Mouse (Mus musculus) megakaryocyte progenitor cell, adult 5-6 weeks (primary cell): ENCODE measurements around the gene Rprd2. TPM values are rescaled to one million over a fixed set of nuclear protein-coding genes. Genes with fewer than 3 reads are reported as not detected.
"Not testable (repeated sequence)": the region's sequence is repeated elsewhere in the genome, so short reads cannot be mapped to it uniquely, and the experiment has no call there.

Source experiments
- ATAC-seq: replicated peaks from 2 replicates; pipeline ENCODE4 v1.8.0; 2016; ENCODE audit warnings: mild to moderate bottlenecking, moderate TSS enrichment, inconsistent platforms; ENCODE audit not compliant: poor library complexity
- total RNA-seq, 2 experiments: library from RNA; stranded (forward) in 1 of 2; stranded (reverse) in 1 of 2; fragments of 157-497, 149-512 nt in 1 of 2; fragments of 200-1000 nt in 1 of 2; gene quantifications; 2 replicates each; pipeline versions ENCODE4 v1.2.3 to v1.2.4; 2015 to 2017

Rprd2 gene
- total RNA-seq (2015) (51.7 and 59.5 TPM in 2 replicates), total RNA-seq (2017) (18.9 and 22.5 TPM in 2 replicates)

- peak; percentile 42 for ATAC-seq
These were observed at the start of gene Rprd2 for GRCm38 (mm10) chr3:95818571-95819288. Rprd2 (minus strand) TSS chr3:95818863.

- no peak for ATAC-seq
These were observed 48.7 kb upstream of the Rprd2 start for GRCm38 (mm10) chr3:95867408-95867807.

- ATAC-seq, result no peak
These were observed 47.4 kb upstream of the Rprd2 start for GRCm38 (mm10) chr3:95866071-95866470.

- no peak for ATAC-seq
These were observed 46.9 kb upstream of the Rprd2 start for GRCm38 (mm10) chr3:95865571-95865970.

GRCm38 (mm10) chr3:95865050-95865449 is 46.4 kb upstream of the Rprd2 start:
- ATAC-seq, result no peak

GRCm38 (mm10) chr3:95863578-95863977 is 44.9 kb upstream of the Rprd2 start:
- ATAC-seq, result no peak

- peak; percentile 98 for ATAC-seq
These were observed 43.1 kb upstream of the Rprd2 start for GRCm38 (mm10) chr3:95861796-95862195.

GRCm38 (mm10) chr3:95861216-95861615 is 42.6 kb upstream of the Rprd2 start:
- ATAC-seq, result no peak; the same call in 1 of the 2 replicates

- ATAC-seq, result peak; percentile 29; the same call in 1 of the 2 replicates
These were observed 41.7 kb upstream of the Rprd2 start for GRCm38 (mm10) chr3:95860323-95860722.

- not testable (repeated sequence) for ATAC-seq
These were observed 39.6 kb upstream of the Rprd2 start for GRCm38 (mm10) chr3:95858278-95858677.

- ATAC-seq, result not testable (repeated sequence)
These were observed 38.4 kb upstream of the Rprd2 start for GRCm38 (mm10) chr3:95857050-95857449.

GRCm38 (mm10) chr3:95856115-95856514 is 37.5 kb upstream of the Rprd2 start:
- peak; percentile 7; the same call in 1 of the 2 replicates for ATAC-seq

GRCm38 (mm10) chr3:95855502-95856089 is 36.9 kb upstream of the Rprd2 start, which contains the start of gene Prpf3:
Prpf3 (minus strand) TSS chr3:95855885.
- ATAC-seq, result peak; percentile 96

GRCm38 (mm10) chr3:95851317-95851716 is 32.7 kb upstream of the Rprd2 start:
- ATAC-seq, result no peak

- no peak for ATAC-seq
These were observed 31.9 kb upstream of the Rprd2 start for GRCm38 (mm10) chr3:95850611-95851010.

- ATAC-seq, result no peak
These were observed 24.0 kb upstream of the Rprd2 start for GRCm38 (mm10) chr3:95842503-95843214.

GRCm38 (mm10) chr3:95839250-95839649 is 20.6 kb upstream of the Rprd2 start:
- ATAC-seq, result peak; percentile 54; the same call in 1 of the 2 replicates

- ATAC-seq, result no peak
These were observed 10.4 kb upstream of the Rprd2 start for GRCm38 (mm10) chr3:95829053-95829452.

- ATAC-seq, result no peak
These were observed 7.6 kb upstream of the Rprd2 start for GRCm38 (mm10) chr3:95826275-95826674.

- ATAC-seq, result no peak
These were observed 1.7 kb upstream of the Rprd2 start for GRCm38 (mm10) chr3:95820046-95821010.
